Mouse (Mus musculus) gastrocnemius, adult 8-10 months (tissue): Measurements from ENCODE around the gene Zfp1. TPM values are rescaled to one million over a fixed set of nuclear protein-coding genes. Genes with fewer than 3 reads are reported as not detected.

Experiments
- DNase-seq, 2 experiments: peaks; one replicate each; pipeline ENCODE4 v3.0.0; 2022; ENCODE audit warnings: low spot score in 2 of 2
- microRNA-seq: library from miRNA; unstranded; fragments of <30 nt; microRNA quantifications from one replicate; pipeline ENCODE4 v1.2.0, GENCODE M21; 2022
- total RNA-seq, 4 experiments: library from RNA; stranded (reverse); gene quantifications; 2 replicates each; pipeline ENCODE4 v1.2.4; 2022

The Zfp1 gene
- total RNA-seq, 4 experiments from 2014 or later, result 7.8 to 10.6 (median 8.7) TPM

GRCm38 (mm10) chr8:111712588-111712987 lies 69.4 kb downstream of the Zfp1 start:
- DNase-seq, result peak in 1 of 2 experiments; percentile 63

- no peak for DNase-seq
Observed at GRCm38 (mm10) chr8:111713291-111713690, 70.1 kb downstream of the Zfp1 start.

GRCm38 (mm10) chr8:111713817-111714216 lies 70.6 kb downstream of the Zfp1 start:
- DNase-seq, result no peak

DNA sequence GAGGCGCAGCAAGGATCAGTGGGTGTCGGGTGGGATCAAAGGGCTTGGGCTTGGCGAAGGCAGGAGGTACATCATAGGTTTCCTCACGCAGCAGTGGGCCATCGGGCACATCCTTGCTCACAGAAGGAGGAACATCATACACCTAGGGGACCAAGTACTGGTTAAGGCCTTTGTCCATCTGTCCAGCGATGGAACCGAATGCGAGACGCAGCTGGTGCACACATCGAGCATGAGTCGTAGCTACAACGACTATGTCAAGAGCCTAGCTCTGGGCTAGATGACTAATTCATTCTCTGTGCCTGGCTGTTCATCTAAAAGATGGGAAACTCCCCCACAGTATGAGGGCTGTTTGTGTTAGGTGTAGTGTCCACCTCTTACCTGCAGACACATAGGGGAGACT lies 71.1 kb downstream of the Zfp1 start:
- no peak for DNase-seq

GRCm38 (mm10) chr8:111715514-111715913 lies 72.3 kb downstream of the Zfp1 start:
- DNase-seq, result no peak

GRCm38 (mm10) chr8:111716603-111717487 lies 73.6 kb downstream of the Zfp1 start:
- peak; percentile 78 to 86 for DNase-seq

- no peak for DNase-seq
Observed at GRCm38 (mm10) chr8:111717488-111717792, 74.2 kb downstream of the Zfp1 start.

GRCm38 (mm10) chr8:111717866-111718265 lies 74.7 kb downstream of the Zfp1 start:
- no peak for DNase-seq

GRCm38 (mm10) chr8:111718937-111719336 lies 75.7 kb downstream of the Zfp1 start:
- DNase-seq, result no peak

GRCm38 (mm10) chr8:111720115-111720544 lies 76.9 kb downstream of the Zfp1 start:
- no peak for DNase-seq

Small RNA genes within 50 kb of the gene (microRNA-seq; reads per million reads assigned to microRNA genes)
- gene Mir7076, result not detected

Other genes with a start within 250 kb of the Zfp1 start
- under 1 TPM; 0.17 to 0.58 (median 0.29) TPM for gene Fa2h, start 249.6 kb upstream of the Zfp1 start, total RNA-seq
- 1 to 10 TPM; 7.9 to 9.0 (median 8.6) TPM for gene Wdr59, start 121.3 kb upstream of the Zfp1 start, total RNA-seq
- 10 to 100 TPM; 67.2 to 71.6 (median 70.7) TPM for gene Znrf1, start 107.3 kb upstream of the Zfp1 start, total RNA-seq
- gene Ldhd, start 13.0 kb upstream of the Zfp1 start, total RNA-seq, result 10 to 100 TPM; 28.8 to 37.2 (median 31.5) TPM
- gene Ctrb1, start 47.6 kb downstream of the Zfp1 start, total RNA-seq, result under 1 TPM in 1 of 4 experiments, not detected in 3; 0.35 TPM
- gene Bcar1, start 100.4 kb downstream of the Zfp1 start, total RNA-seq, result 10 to 100 TPM; 10.7 to 11.1 (median 10.8) TPM
- gene Cfdp1, start 210.9 kb downstream of the Zfp1 start, total RNA-seq, result 10 to 100 TPM; 11.7 to 17.6 (median 14.7) TPM
- gene Tmem170, start 233.3 kb downstream of the Zfp1 start, total RNA-seq, result 1 to 10 TPM; 1.9 to 2.2 (median 2.1) TPM